Mouse (Mus musculus) urinary bladder, postnatal 36 days (tissue): ENCODE measurements around the gene 4931400O07Rik.

ENCODE experiments used
- DNase-seq, 2 experiments: peaks; one replicate each; pipeline ENCODE4 v3.0.0; 2022; ENCODE audit warnings: low spot score in 2 of 2, mixed read lengths in 1 of 2

The 4931400O07Rik gene

GRCm38 (mm10) chrX:62467691-62468090, at the start of gene 4931400O07Rik:
4931400O07Rik (plus strand) TSS chrX:62467991.
- no peak for DNase-seq
